Mouse (Mus musculus) midbrain, postnatal 0 days (tissue): ENCODE measurements around the gene Bhlha15. TPM values are rescaled to one million over a fixed set of nuclear protein-coding genes. Genes with fewer than 3 reads are reported as not detected.

Experiments used
- ATAC-seq: fragments of 200-750 bp; cut with Nextera tagmentation; 2 replicates; pipeline ENCODE4 v1.8.0; 2017; ENCODE audit warnings: moderate number of reproducible peaks, mild to moderate bottlenecking, moderate TSS enrichment, moderate library complexity; ENCODE audit not compliant: low FRiP score
- DNase-seq: peaks from one replicate; pipeline ENCODE4 v3.0.0-alpha.2; 2015; ENCODE audit warnings: low spot score
- H3K27ac ChIP-seq: fragments of 300-500 bp; sonication (generic); 2 replicates; pipeline ENCODE4 v1.5.1; 2014; ENCODE audit warnings: low read depth, mild to moderate bottlenecking, low read length, mixed read lengths
- H3K27me3 ChIP-seq: fragments of 300-500 bp; sonication (generic); 2 replicates; pipeline ENCODE4 v1.6.1; 2014; ENCODE audit warnings: low read length, control low read depth, mixed read lengths; ENCODE audit not compliant: insufficient read depth
- H3K36me3 ChIP-seq: fragments of 300-500 bp; sonication (generic); 2 replicates; pipeline ENCODE4 v1.6.1; 2014; ENCODE audit warnings: low read length, control low read depth, mixed read lengths; ENCODE audit not compliant: insufficient read depth
- H3K4me1 ChIP-seq: fragments of 300-500 bp; sonication (generic); 2 replicates; pipeline ENCODE4 v1.6.1; 2014; ENCODE audit warnings: mild to moderate bottlenecking, control low read depth, antibody characterized with exemption, low read length, mixed read lengths; ENCODE audit not compliant: insufficient read depth
- H3K4me2 ChIP-seq: fragments of 300-500 bp; sonication (generic); 2 replicates; pipeline ENCODE4 v1.6.1; 2014; ENCODE audit warnings: low read depth, mild to moderate bottlenecking, low read length, mixed read lengths; ENCODE audit not compliant: poor library complexity, severe bottlenecking
- H3K4me3 ChIP-seq: fragments of 300-500 bp; sonication (generic); 2 replicates; pipeline ENCODE4 v1.5.1; 2014; ENCODE audit warnings: low read depth, mild to moderate bottlenecking, low read length, moderate library complexity
- H3K9ac ChIP-seq: fragments of 300-500 bp; sonication (generic); replicated peaks from 2 replicates; pipeline ENCODE4 v1.6.1; 2014; ENCODE audit warnings: mild to moderate bottlenecking, low read length, moderate library complexity, mixed read lengths; ENCODE audit not compliant: poor library complexity, severe bottlenecking
- H3K9me3 ChIP-seq: fragments of 300-500 bp; sonication (generic); 2 replicates; pipeline ENCODE4 v1.6.1; 2016; ENCODE audit warnings: low read length, control low read depth
- CTCF ChIP-seq: IDR thresholded peaks from 2 replicates; pipeline ENCODE4 v1.5.1; 2016; ENCODE audit warnings: antibody characterized with exemption, mild to moderate bottlenecking
- WGBS: fragments of 180-500 bp; shearing (Covaris S2); extraction: QIAGEN DNeasy Blood & Tissue Kit; methylation state at CpG from one replicate; pipeline ENCODE4 v1.1.7; 2014; 5-methylcytosine and 5-hydroxymethylcytosine counted together
- polyA plus RNA-seq: library from polyadenylated mRNA; unstranded; fragments of >200 nt; fragmentation: Nextera tagmentation; extraction: Ambion mirVana; gene quantifications from 2 replicates; pipeline ENCODE4 v1.2.1, GENCODE M21; 2015
- total RNA-seq: library from RNA; depleted of rRNA; stranded (reverse); fragments of >200 nt; gene quantifications from 2 replicates; pipeline ENCODE4 v1.2.3, GENCODE M21; 2014

The Bhlha15 gene
- total and polyA plus RNA-seq, 2 experiments from 2014 or later: 0.09 TPM; not detected in 1

DNA sequence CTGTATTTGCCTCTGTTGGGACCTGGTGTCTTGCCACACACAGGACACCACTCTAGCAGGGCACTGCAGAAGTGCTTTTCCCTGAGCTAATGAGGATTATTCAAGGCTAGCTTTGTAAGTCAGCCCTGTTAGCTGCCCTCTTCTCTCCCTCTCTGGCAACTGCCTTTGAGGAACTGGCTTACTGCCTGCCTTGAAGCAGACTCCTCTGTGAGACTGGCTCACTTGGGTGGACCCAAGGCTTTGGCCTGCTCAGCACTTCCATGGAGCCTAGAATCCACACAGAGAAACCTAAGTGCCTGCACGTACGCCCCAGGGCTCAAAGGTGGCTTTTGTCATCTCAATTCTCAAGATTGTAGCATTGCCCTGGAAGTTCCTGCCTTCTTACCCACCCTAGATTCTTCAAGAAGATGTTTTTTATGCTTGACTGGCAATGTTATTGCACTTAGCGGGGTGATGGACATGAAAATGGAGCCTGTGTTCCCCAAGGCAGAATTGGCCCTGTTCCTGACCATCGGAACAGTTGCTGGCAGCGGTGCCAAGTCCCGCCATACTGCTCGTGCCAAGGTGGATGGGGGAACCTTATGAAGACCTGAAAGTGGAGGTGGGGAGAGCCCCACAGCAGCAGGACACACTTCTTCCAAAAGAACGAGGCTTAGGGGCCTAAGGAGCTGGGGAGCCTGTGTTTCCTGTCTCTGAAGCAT, 20.7 kb upstream of the Bhlha15 start:
- Histone ChIP-seq H3K27ac (peak overlapping the region; percentile 26; the same call in 1 of the 2 replicates), H3K4me2 (no peak overlapping the region), H3K4me3 (no peak overlapping the region), H3K9me3 (no peaks in the 10 kb centered on the region), H3K4me1 (no peaks in the 10 kb centered on the region), H3K27me3 (no peaks in the 10 kb centered on the region), H3K9ac (no peak overlapping the region), H3K36me3 (peaks cover 47% of the 10 kb centered on the region)
- ATAC-seq: no peak
- peak; percentile 32 for DNase-seq
- WGBS: 82% methylated on average over 8 of the region's 8 CpGs
- no peak for TF ChIP-seq CTCF

DNA sequence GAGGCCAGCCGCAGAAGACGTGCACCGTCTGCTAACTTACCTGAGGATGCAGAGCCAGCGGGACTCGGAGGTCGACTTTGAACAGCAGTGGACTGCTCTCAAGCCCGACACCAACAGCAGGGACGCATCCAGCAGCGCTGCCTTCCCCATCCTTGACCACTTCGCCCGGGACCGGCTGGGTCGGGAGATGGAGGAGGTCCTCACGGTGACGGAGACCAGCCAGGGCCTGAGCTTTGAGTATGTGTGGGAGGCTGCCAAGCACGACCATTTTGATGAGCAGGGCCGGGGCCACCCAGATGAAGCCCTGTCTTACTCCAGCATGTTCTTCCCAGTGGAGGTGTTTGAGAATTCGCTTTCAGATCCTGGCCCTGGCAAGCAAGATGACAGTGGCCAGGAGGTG, 16.4 kb upstream of the Bhlha15 start:
- Histone ChIP-seq H3K36me3 (peaks cover 62% of the 10 kb centered on the region), H3K4me1 (no peaks in the 10 kb centered on the region), H3K27me3 (no peaks in the 10 kb centered on the region), H3K9ac (no peak overlapping the region), H3K4me2 (no peak overlapping the region), H3K27ac (no peak overlapping the region), H3K4me3 (no peak overlapping the region), H3K9me3 (no peaks in the 10 kb centered on the region)
- WGBS: 94% methylated on average over 18 of the region's 18 CpGs
- TF ChIP-seq CTCF: no peak
- ATAC-seq (no peak), DNase-seq (no peak)

DNA sequence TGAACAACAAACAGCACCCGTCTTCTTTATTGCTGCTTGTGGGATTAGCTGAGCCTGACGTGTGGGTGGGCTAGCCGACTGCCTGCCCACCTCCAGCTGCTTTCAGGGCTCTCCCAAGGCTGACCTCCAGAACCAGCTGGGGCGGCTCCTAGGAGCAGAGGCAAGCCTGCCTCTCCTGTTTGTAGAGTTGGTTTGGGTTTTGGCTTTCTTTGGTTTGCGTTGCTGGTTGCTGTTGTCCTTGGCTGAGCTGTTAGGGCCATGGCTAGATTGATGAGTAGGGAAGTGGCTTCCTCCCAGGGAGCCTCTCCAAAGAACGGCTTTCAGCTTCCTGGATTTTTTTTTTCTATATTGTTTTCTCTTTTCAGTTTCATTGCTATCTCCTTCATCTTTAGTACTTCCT, 11.9 kb upstream of the Bhlha15 start:
- TF ChIP-seq CTCF: no peak
- peaks cover 53% of the 10 kb centered on the region for H3K36me3 ChIP-seq
- no peak overlapping the region for H3K4me3 ChIP-seq
- DNase-seq (no peak), ATAC-seq (no peak)
- H3K27me3 ChIP-seq: no peaks in the 10 kb centered on the region
- no peaks in the 10 kb centered on the region for H3K9me3 ChIP-seq
- no peaks in the 10 kb centered on the region for H3K4me1 ChIP-seq
- H3K9ac ChIP-seq: no peak overlapping the region
- no peak overlapping the region for H3K4me2 ChIP-seq
- H3K27ac ChIP-seq: no peak overlapping the region
- WGBS: 60% methylated on average over 6 of the region's 6 CpGs

DNA sequence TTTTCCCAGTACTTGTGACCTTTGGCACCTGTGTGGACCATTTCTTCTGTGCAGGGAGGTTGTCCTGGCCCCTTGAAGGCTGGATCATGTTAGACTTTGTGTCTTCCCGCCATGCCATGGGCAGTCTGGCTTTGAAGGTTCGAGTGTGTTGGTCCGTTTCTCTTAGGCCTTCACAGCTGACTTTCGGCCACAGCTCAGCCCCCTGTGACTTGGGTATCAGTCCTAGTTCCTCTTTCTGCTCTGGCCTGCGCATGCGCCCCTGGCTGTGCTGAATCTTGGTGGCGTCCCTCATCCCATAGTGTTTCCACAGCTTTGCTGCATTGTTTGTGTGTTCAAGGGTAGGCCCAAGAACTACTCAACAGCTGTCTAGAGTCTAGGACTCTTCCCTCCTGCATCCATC, 8.8 kb upstream of the Bhlha15 start:
- 94% methylated on average over 7 of the region's 7 CpGs for WGBS
- Histone ChIP-seq H3K4me2 (no peak overlapping the region), H3K9ac (no peak overlapping the region), H3K36me3 (peaks cover 47% of the 10 kb centered on the region), H3K9me3 (no peaks in the 10 kb centered on the region), H3K27ac (no peak overlapping the region), H3K4me3 (no peak overlapping the region), H3K27me3 (no peaks in the 10 kb centered on the region), H3K4me1 (no peaks in the 10 kb centered on the region)
- no peak for DNase-seq
- no peak for ATAC-seq
- TF ChIP-seq CTCF: no peak

DNA sequence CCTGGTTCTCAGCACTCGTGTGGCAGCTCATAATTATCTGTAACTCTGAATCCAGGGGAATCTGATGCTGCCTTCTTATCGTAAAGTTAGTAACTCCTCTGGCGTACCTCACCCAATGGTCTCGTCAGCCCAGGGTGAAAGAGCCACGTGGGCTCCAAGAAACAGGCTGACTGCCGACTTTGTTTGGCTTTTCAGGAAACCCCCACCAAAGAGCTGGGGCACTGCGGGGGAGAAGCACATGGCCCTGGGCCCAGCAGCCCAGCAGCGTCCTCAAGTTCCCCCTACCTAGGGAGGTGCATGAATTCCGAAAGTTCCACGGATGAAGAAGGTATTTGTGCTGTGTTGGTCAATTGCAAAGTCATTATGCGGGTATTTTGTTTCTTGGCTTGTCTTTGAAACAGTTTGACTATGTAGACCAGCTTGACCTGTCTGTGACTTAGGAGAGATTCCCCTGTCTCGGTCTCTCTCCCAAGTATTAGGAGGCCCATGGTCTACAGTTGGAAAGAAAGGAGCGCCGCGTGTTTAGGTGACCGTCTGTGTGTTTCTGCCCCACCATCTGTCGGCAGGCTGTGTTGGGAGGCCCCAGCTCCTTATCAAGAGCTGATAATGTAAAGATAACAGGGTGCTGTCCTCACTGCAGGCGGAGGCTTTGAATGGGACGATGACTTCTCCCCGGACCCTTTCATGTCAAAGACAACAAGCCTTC, 7.4 kb upstream of the Bhlha15 start:
- Histone ChIP-seq H3K9me3 (no peaks in the 10 kb centered on the region), H3K4me2 (no peak overlapping the region), H3K36me3 (peaks cover 40% of the 10 kb centered on the region), H3K9ac (no peak overlapping the region), H3K27me3 (no peaks in the 10 kb centered on the region), H3K4me3 (no peak overlapping the region), H3K4me1 (no peaks in the 10 kb centered on the region), H3K27ac (no peak overlapping the region)
- DNase-seq (no peak), ATAC-seq (no peak)
- no peak for TF ChIP-seq CTCF
- WGBS: 85% methylated on average over 20 of the region's 20 CpGs

DNA sequence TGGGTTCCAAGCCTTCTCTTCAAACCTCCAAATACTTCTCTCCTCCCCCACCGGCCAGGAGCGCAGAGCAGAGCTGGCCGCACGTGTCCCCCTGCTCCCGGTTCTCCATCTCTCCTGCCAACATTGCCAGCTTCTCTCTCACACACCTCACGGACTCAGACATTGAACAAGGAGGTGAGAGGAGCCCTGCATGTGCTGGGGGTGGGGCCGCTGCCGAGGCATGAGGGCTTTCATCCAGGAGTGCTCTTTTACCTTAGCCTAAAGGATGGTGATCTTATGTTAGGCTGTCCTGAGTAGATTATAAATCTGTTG, 6.9 kb upstream of the Bhlha15 start:
- ATAC-seq: no peak

More for the DNA sequence above, 6.9 kb upstream of the Bhlha15 start:
- TF ChIP-seq CTCF: no peak
- H3K9me3 ChIP-seq: no peaks in the 10 kb centered on the region
- H3K4me1 ChIP-seq: no peaks in the 10 kb centered on the region
- H3K27me3 ChIP-seq: no peaks in the 10 kb centered on the region
- DNase-seq: no peak
- no peak overlapping the region for H3K9ac ChIP-seq
- H3K4me2 ChIP-seq: no peak overlapping the region
- H3K27ac ChIP-seq: no peak overlapping the region
- 83% methylated on average over 8 of the region's 8 CpGs for WGBS
- H3K36me3 ChIP-seq: peaks cover 40% of the 10 kb centered on the region
- H3K4me3 ChIP-seq: no peak overlapping the region
